Mouse (Mus musculus): ENCODE data around the gene Ddit4.

Ddit4 gene

GRCm38 (mm10) chr10:59920485-59920809 lies 31.2 kb downstream of the Ddit4 start:
- DNase-seq (ENCODE audit: low read depth, low spot score): no peak

- DNase-seq (ENCODE audit: low read depth, low spot score): no peak
Observed at GRCm38 (mm10) chr10:59919494-59920181, 32.0 kb downstream of the Ddit4 start.

- DNase-seq (ENCODE audit: low read depth, low spot score): no peak
Observed at GRCm38 (mm10) chr10:59918111-59918510, 33.5 kb downstream of the Ddit4 start.

GRCm38 (mm10) chr10:59916649-59917048 lies 35.0 kb downstream of the Ddit4 start:
- no peak for DNase-seq (ENCODE audit: low read depth, low spot score)

- peak; percentile 61 for DNase-seq (ENCODE audit: low read depth, low spot score)
Observed at GRCm38 (mm10) chr10:59916159-59916558, 35.5 kb downstream of the Ddit4 start.

GRCm38 (mm10) chr10:59915196-59915962 lies 36.3 kb downstream of the Ddit4 start:
- no peak for DNase-seq (ENCODE audit: low read depth, low spot score)

- no peak for DNase-seq (ENCODE audit: low read depth, low spot score)
Observed at GRCm38 (mm10) chr10:59911561-59912198, 40.0 kb downstream of the Ddit4 start.

- DNase-seq (ENCODE audit: low read depth, low spot score): no peak
Observed at GRCm38 (mm10) chr10:59911091-59911490, 40.5 kb downstream of the Ddit4 start.

- DNase-seq (ENCODE audit: low read depth, low spot score): peak; percentile 68
Observed at GRCm38 (mm10) chr10:59909357-59909847, 42.2 kb downstream of the Ddit4 start.

- no peak for DNase-seq (ENCODE audit: low read depth, low spot score)
Observed at GRCm38 (mm10) chr10:59908776-59909315, 42.8 kb downstream of the Ddit4 start.

GRCm38 (mm10) chr10:59907695-59908299 lies 43.8 kb downstream of the Ddit4 start:
- peak; percentile 80 for DNase-seq (ENCODE audit: low read depth, low spot score)

GRCm38 (mm10) chr10:59907080-59907609 lies 44.5 kb downstream of the Ddit4 start:
- DNase-seq (ENCODE audit: low read depth, low spot score): no peak

GRCm38 (mm10) chr10:59903170-59903569 lies 48.5 kb downstream of the Ddit4 start:
- DNase-seq (ENCODE audit: low read depth, low spot score): no peak

- DNase-seq (ENCODE audit: low read depth, low spot score): no peak
Observed at GRCm38 (mm10) chr10:59902606-59902990, 49.0 kb downstream of the Ddit4 start.

- DNase-seq (ENCODE audit: low read depth, low spot score): peak; percentile 67
Observed at GRCm38 (mm10) chr10:59901986-59902605, 49.5 kb downstream of the Ddit4 start.

GRCm38 (mm10) chr10:59901463-59901862 lies 50.2 kb downstream of the Ddit4 start:
- no peak for DNase-seq (ENCODE audit: low read depth, low spot score)

- DNase-seq (ENCODE audit: low read depth, low spot score): no peak
Observed at GRCm38 (mm10) chr10:59900939-59901338, 50.7 kb downstream of the Ddit4 start.

- DNase-seq (ENCODE audit: low read depth, low spot score): no peak
Observed at GRCm38 (mm10) chr10:59900174-59900435, 51.5 kb downstream of the Ddit4 start.

All from brain, adult 2 months (tissue).